Mouse (Mus musculus) T-helper 17 cell (primary cell): ENCODE results near the gene Tm2d1.

Experiments used
- in situ Hi-C, 2 experiments: fragments of 300-600 bp; cut with MboI, MseI; formaldehyde crosslinking; loops; 1 replicate in 1 of 2; 2 replicates in 1 of 2; pipeline ENCODE4 v1.15.1; 2025; ENCODE audit warnings: high pct_unique_total_duplicates in 2 of 2

Tm2d1 gene

DNA sequence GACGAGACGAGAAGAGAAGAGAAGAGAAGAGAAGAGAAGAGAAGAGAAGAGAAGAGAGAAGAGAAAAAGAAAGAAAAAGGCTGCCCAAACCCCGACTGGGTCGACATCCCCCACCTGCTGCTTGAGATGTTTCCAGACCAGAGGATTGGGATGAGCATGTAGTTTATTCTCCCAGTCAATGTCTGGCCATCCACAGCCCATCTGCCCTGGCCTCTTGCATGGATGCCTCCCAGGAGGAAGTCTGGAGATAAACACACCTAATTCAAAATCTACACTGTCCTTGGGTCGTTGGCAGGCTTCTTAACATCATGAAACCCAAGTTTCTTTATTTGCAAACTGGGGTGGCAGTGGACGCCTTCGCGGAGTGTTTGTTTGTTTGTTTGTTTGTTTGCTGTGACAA is 47.4 kb downstream of the Tm2d1 start:
- in situ Hi-C loops, result loop anchor here in 1 of 2 experiments (25.0 kb wide), 1 partner anchor 377 kb away; no protein-coding TSS in a partner anchor

DNA sequence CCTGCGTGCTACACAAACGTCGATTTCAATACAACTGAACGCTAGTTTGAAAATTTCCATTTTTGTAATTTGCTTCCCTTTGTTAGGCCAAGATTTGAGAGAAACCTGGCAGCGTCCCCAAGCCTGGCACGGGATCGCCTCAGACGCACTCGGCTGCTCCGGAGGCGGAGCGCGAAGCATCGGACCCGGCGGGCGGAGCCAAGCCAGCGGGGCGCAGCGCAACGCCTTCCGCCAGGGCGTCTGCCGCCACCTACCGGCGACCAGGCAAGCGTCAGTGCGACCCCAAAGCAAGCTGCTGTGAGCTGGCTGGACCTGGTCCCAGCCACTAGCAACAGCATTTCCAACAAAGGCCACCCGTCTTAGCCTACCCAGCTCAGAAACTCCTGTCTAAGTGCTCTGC is 60.9 kb downstream of the Tm2d1 start:
- in situ Hi-C loops, result loop anchor here (5.0 to 10.0 kb wide), 4 partner anchors 65 to 757 kb away; no protein-coding TSS in a partner anchor

DNA sequence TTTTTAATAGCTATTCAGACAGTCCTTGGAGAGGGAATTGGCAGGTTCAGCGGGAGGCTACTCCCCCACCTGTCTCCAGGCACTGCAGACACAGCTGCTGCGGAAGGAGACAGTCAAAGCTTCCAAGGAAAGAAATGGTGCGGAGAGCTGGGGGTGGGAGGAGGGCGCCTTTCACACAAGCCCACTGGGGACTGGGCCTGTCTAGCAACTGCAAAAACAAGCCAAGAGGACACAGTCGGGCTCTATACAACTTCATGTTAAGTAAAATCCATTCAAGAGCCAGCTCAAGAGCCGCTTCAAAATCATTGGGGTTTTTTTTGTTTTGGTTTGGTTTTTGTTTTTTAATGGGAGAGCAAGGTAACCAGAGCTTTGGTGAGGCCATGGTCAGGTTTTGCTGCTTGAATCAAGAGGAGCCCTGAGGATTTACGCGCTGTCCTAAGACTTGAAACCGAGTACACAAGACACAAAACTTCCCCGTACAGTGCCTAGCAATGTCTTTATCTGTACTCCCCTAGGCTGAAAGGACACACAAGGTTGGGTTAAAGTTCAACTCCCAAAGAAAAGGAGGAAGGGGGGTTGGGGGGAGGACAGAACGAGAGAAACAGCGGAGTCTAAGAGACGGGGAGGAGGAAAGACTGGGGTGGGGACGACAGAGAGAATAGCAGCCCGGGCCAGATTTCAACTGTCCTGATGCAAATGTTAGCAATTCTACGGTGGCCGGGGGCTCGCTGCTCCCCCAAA is 61.6 kb downstream of the Tm2d1 start:
- in situ Hi-C loops, result loop anchor here (5.0 to 10.0 kb wide), 4 partner anchors 64 to 757 kb away; no protein-coding TSS in a partner anchor

DNA sequence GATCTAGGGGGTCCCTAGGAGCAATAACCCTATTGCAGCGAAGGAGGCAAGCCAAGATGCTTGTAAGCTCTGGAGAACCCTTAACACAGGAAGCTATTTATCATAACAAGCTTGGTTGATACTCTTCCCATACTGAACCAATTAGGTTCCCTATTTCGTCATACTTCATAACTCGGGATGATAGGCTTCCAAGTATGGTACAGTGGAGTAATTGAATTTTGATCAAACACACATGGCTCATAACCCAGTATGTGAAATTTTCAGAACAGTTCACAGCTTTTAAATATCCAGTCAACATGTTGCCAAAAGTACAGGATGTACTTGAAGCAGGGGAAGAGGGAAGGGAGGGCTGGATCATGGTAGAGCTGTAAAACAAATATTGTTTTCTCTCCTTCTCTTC is 64.3 kb downstream of the Tm2d1 start:
- in situ Hi-C loops, result no loop called here

DNA sequence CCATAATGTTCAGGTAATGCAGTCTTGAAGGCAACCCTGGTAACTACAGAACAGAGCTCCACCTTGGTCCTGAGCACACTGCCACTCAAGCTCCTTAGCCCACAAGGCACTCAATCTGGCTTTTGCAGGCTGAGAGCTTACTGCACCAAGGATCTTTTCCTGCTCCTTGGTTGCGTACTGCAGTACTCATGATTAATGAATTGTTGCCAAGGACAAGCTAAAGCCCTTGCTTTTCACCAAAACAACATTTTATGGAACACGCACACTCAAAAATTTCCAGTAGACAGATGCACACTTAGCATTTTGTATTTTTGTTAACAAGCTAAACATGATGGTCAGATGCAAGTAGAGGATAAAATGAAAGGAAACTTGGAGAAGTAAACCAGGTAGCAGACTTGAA is 66.0 kb downstream of the Tm2d1 start:
- in situ Hi-C loops, result no loop called here
